Mouse (Mus musculus) urinary bladder, postnatal 36 days (tissue): Measurements from ENCODE around the gene Smim24.
A peak's percentile ranks its signal among the peaks of the same experiment; 100 is the strongest.

Experiments used
- DNase-seq, 2 experiments: peaks; one replicate each; pipeline ENCODE4 v3.0.0; 2022; ENCODE audit warnings: low spot score in 2 of 2, mixed read lengths in 1 of 2

Gene Smim24

DNA sequence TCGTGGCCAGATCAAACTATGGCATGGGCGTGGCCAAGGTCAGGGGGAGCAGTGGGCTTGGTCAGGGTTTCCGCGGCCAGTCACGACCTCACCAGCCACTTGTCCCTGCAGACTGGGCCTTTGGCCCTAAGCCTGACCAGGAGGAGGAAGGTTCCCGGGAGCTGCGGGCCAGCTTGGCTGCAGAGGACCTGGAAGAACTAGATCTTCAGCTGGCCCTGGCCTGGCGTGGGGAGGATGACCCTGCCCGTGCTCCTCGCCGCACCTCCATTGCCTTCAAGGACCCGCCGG lies 2.2 kb upstream of the Smim24 start:
- DNase-seq: no peak

DNA sequence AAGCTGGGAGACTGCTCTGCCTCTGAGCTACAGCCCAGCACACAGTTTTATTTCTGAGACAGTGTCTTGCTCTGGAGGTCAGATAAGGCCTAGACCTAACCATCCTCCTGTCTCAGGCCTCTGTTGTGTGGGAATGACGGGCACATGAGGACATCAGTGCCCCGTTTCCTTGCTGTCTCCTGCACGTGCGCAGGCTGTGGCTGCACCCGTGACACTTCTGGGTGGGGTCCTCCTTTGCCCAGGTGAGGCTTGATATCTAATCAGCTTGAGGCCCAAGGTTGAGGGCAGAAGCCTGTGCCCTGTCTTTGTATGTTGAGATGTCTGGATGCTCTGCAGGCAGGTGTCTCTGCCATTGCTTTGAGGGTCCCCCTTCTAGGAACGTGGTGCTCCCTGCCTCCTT lies 581 bp upstream of the Smim24 start:
- DNase-seq: no peak

DNA sequence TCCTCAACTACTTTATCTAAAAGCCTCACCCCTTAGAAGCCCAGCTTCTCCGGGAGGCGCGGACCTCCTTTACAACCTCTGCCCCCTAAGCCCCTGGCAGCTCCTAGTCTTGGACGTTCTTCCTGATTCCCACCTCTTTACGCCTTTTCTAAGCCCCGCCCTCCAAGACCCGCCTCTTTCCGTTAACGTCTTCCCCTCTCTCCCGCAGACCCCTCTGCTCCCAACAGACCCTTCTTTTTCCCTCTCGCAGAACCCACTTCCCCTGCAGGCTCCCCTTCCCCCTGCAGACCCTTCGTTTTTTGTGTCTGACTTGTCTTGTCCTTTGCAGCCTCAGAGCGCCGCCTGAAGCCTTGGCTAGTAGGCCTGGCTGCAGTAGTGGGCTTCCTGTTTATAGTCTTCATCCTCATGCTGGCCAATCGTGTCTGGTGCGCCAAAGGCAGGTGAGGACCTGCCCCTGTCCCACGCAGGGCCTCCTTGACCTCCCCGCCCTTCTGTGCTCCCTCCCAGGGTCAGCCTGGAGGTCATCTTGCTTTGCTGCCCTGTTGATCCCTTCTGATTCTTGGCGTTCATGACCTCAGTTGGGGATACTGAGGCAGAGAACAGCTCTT lies 709 bp downstream of the Smim24 start:
- DNase-seq: no peak

DNA sequence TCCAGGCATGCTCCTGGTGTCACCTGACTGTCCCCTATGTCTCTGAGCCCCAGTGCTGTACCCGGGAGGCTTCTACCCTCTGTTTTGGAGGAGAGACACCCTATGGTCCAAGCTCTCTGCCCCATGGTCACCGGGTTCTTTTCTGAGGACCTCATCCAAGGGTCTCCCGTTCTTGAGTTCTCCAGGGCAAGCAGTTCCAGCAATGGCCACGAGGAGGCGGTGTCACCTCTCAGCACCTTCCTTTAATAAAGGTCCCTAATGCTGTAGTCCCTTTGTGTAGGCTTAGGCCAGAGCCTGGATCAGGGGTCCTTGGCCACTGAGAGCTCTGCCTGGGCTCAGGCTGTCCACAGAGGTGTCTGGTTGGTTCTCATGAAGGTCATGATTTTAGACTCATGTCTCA lies 2.3 kb downstream of the Smim24 start:
- DNase-seq: peak in 1 of 2 experiments; percentile 59

DNA sequence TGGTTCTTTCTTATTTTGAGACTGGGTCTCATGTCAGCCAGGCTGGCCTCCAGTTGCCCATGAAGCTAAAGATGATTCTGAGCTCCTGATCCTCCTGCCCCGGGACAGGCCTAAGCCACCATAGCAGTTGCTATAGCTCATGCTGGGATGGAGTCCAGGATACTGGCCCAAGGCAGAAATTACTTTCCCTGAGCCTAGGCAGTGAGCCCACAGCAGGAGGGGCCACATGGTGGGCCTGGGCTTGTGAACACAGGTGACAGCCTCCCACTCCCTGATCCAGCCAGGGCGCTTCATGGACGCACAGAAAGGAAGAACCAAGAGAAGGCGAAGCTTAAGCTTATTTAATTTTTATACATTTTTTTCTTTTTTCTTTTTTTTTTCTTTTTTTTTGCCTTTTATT lies 3.0 kb downstream of the Smim24 start:
- no peak for DNase-seq

DNA sequence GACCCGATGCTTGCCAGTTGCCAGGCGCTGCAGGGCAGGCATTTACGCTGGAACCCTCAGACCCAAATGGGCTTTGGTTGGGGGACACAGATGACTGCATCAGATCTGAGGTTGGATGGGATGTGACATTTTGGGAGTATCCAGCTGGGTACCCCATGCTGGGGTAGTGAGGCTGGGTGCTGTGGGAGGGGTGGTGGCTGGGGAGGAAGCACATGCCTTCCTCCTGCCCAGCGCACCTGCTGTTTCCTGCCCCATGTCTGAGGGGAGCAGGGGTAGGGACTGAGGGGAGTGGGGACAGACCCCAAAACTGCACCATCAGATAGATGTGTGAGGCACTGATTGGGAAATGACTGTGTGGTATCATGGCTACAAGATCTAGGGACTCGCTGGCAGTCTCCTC lies 3.9 kb downstream of the Smim24 start:
- DNase-seq: no peak

DNA sequence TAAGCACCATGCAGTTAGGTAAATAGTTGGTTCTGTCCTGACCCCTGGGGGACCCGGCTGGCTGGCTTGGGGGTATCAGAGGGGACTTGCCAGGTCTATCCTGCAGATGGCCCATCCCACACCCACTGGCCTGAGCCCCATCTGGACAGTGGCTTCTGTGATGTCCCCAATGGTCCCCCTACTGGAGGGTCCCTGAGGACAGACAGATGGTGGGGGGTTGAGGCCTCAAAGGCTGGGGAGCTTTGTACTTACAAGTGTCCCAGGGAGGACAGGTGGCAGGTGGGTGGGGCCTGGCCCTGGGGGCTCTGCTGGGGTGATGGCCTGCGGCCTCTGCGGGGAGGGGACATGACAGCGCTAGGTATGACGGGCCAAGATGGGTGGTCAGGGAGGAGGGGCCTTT lies 6.4 kb downstream of the Smim24 start:
- DNase-seq: no peak

DNA sequence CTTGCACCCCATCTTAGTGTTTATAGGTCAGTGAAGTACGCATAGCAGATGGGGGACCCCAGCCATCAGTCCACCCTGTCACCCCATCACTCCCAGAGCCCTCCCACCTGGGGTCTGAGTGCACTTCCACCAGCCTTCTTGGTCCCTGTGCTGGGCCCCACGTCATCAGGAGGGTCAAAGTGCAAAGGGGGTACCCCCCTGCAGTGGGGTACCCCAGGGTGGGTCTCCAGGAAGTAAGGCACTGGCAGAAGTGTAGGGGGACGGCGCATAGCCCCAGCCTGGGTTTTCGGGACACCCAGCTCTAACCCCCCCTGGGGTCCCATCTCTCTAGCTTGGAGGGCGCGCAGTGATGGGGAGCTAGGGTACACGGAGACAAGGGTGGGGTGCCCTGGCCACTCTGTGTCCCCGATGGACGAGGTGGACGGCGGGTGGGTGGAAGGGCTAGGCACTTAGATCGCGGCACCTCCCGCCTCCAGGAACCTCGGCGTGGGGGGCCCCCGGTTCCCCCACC lies 7.0 kb downstream of the Smim24 start:
- no peak for DNase-seq

DNA sequence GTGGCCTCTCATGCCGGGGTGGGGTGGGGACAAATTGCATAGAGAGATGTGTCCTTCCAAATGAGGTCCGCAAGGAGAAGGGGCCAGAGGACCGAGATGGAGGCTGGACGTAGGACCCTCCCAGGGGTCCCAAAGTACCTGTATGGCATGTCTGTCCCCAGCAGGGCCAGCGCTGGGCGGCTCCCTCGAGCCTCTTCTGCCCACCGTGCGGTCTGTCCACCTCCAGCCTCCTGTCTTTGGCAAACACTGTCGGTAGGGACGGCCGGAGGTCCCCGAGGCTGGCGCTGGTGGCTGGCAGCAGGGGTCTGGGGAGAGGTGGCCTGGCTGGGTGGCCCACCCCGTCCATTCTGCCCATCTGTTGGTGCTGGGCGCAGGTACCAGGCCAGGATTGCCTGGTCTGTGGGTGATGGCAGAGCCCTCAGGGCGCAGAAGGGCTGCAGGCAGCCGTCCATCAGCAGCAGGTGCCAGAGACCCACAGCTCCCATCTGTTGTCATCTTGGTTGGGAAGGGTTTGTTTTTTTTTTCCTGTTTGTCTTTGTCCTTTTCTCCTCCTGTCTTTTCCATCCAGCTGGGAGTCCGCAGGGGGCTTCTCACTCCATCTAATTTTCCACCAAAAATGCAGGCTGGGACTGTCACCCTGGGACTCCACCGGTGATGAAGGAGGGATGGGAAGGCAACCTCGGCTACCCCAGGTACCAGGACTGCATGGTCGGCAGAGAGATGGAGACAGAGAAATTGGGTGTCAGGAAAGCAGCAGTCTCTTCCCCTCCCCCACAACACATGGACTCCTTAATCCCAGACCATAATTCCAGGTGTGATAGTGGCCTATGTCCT lies 7.7 kb downstream of the Smim24 start:
- no peak for DNase-seq

DNA sequence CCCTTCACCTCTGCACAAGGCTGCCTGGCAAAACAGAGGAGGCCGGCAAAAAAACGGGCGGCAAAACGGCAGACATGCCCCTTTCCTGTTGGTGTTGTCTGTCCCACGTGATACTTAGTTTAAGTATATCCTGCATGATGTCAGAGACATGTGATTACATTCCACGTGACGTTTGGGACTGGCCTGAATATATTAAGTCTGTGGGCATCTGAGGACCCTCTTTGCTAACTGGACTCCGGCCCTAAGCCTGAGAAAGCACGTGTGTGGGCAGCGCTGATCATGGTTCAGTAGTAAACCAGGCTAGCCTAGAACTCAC lies 8.3 kb downstream of the Smim24 start:
- DNase-seq: no peak

DNA sequence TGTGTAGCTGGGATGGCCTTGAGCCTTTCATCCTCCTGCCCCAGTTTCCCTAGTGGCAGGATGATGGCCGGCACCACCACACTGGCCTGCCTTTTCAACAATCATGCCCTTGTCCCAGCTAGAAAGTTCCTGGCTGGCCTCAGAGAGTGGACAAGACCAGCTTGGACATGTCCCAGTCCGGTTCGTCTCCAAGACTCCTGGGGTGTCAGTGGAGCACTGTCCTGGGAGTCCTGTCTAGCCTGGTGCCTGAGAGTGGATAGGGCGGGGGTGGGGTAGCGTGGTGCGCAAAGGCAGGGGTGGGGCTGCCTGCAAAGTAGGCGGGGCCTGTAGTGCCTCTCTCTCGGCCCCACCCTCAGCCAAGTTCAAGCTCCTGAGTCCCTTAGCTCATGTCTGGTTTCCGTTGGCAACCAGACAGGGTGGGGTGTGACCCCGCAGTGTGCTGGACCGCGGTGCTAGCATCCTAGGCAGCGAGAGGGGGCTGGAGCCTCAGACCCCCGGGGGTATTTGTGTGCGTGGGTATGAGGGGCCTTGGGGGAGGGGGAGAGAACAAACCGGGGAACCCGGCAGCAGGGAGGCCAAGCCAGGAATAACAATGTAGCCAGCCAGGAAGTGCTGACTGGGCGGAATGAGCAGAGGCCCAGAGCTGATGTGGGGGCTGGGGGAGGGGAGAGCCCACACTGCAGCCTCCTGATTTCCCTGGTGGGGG lies 8.8 kb downstream of the Smim24 start:
- DNase-seq: peak in 1 of 2 experiments; percentile 67

DNA sequence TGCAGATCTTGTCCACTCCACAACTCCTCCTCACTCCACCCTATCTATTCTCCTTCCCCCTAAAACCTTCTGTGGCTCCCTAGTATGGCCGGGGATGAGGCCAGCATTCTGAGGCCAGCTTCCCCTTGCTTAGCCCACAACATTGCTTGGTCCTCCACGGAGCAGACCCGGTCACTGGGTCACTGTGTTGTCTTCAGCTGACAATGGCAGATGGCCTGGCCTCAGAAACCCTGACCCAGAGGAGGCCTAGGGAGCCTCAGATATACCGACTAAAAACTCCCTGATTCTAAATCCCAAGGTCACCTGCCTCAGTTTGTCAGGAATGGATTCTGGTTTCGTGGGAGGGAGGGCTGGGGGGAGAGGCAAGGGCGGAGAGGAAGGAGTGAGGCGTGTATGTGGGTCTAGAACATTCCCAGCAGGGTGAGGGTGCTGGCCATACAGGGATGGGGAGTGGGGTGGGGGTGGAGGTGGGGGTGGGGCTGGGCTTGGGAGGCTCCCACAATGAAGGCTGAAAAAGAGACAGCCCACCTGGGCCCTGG lies 9.4 kb downstream of the Smim24 start:
- DNase-seq: no peak

DNA sequence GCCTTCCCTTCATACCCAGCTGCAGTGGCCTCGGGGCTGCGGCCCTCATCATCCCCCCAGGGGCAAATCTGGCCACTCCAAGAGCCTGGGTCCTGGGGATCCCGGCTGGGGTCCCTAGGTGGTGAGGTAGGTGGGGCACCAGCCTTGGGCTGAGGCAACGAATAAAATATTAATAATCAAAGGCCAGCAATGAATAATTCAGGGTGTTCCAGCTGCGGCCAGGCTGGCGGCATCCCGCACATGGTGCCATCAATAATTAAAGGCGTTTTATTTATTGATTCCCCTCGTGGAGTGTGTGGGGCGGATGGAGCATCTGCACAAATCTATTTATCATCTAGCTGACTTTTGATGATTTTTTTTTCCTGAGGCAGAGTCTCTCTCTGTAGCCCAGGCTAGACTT lies 10.7 kb downstream of the Smim24 start:
- no peak for DNase-seq

DNA sequence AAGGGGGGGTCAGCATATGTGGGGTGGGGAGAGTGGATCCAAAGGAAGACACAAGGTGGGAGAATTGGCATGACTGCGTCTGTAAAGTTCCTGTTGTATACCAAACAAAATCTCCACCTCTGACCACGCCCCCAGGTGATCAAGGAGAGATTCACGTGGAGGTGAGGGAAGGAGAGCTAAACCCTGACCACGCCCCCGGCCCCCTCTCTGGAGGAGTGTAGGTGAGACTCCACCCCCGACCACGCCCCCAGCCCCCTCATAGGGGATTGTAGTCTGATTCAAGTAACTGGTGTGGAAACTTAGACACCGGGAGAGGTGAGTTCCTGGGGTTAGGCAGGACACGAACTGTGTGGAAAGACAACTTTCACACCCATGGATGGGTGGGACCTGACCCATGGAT lies 11.2 kb downstream of the Smim24 start:
- DNase-seq: no peak

DNA sequence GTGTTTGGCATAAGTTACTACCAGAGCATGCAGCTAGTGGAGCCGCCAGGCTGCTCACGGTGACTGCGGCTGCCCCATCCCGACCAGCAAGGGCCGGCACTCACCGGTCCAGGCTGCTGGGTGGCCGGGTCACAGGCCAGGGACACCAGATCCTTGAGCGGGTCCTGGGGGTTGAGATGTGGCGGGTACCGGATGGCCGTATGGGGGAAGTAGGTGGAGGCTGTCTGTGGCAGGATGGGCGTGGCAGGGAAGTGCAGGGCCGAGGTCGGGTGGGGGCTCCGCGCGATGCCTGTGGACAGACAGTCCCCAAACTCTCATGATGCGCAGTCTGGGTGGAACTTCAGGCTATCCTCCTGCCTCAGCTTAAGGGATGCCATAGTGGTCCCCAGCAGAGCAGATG lies 11.9 kb downstream of the Smim24 start:
- DNase-seq: no peak

DNA sequence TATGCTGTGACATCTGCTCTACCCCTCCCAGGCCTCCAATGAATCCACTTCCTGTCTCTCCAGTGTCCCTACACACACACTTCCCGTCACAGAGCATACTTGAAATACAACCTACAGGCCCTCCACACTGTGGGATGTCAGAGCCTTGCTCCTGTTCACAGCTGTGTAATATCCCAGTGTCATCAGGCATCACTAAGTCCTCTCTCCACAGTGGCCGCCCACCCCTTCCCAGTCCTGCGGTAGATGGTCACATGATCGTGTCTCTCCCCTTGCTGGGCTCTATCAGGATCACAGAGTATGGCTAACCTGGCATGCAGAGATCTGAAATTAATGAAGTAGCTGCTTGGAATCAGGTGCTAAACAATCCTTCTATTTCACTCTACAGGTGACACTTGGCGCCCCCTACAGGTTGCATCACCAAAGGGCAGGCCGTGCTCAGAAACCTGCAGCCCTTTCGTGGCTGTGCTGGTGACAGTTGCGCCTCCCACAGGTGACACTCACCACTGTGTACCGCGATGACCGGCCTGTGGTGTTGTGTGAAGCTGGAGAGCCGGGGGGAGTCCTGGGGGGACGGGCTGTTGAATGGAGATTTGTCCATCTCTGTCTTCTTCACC lies 12.8 kb downstream of the Smim24 start:
- DNase-seq: no peak

DNA sequence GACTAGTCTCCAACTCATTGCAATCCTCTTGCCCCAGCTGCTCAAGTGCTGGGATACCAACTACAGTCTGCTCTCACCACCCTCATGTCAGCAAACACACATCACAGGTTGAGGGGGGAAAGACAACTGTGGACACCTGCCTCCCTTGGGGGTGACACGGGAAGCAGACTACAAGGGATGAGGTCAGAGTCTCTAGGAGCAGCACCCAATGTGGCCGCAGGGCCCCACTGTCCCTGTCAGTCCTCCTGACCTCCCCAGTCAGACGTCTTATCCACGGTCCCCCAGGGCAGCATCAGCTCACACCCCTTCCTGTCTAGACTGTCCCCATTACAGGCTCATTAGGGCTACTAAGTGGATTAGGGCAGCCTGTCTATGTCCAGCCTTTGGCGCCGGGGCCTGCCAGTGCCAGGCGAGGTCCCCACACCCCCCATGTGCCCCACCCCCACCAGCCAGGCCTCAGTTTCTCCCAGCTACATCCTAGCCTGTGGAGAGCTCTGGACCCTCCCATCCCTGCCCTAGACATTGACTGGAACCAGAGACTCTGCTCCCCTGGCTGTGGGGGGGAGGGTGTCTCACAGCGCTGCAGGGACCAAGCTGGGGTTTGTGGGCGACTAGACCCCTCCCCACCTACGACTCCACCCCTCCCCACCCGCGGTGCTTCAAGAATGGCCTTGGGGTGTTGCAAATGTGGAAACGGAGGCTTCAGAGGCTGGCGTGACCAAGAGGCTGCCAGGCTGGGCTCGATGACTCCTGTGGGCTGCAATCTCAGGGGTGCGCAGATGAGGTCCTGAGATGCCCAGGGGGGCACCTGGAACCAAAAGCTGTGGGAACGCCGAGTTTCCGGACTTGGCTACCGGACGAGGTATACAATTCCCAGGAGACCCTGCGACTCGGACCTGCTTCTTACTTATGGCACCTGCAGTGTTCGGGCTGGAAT lies 13.9 kb downstream of the Smim24 start:
- DNase-seq: no peak

DNA sequence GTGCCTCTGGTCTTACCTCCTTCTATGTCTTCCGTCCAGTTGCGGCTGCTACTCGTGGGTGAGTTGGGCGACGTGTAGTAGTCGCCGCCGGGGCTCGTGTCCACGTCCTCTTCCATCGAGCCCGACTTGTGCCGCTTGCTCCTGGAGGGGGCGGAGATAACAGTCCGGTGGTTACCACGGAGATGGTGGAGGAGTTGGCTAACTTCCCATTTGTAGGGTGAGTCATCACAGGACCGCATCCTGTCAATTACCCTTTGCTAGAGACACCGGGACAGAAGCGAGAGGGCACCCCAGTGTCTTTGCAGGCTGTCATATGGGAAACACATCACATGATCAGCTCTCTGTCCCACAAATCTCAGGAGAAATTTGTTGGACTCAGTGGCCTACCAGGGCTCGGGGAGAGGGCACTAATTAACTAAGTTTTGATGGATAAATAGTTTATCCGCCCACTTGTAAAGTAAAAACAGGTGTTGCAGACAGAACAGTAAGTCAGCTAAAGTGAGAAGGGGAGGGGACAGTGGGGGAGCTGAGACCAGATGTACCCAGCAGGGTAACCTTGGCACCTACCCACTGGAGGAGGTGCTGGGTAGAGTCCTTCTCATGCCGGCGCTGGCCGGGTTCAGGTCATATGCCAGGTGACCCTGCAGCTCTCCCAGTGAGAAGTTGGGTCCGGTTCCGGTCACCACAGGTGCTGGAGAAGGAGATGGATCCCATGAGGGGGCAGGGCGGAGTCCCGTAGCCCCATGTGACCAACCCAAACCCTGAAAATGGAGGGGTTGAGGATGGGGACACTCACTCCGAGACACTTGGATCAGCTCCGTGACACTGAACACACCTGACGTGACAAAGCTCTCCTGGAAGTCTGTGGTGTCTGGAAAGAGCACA lies 14.9 kb downstream of the Smim24 start:
- peak; percentile 78 to 79 for DNase-seq

DNA sequence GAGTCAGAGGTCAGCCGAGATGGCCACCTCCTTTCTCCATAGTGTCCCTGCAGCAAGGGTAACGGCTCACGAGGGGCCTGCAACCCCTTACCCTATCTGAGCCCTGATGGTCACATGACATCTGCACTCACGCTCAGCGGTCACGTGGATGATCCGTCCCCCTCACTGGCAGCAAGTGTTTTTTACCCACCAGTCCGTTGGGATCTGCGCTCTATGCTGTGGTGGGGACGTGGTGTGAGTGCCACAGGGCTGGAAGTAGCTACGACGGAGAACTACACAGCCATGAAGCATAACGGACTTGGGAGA lies 15.5 kb downstream of the Smim24 start:
- DNase-seq: no peak

DNA sequence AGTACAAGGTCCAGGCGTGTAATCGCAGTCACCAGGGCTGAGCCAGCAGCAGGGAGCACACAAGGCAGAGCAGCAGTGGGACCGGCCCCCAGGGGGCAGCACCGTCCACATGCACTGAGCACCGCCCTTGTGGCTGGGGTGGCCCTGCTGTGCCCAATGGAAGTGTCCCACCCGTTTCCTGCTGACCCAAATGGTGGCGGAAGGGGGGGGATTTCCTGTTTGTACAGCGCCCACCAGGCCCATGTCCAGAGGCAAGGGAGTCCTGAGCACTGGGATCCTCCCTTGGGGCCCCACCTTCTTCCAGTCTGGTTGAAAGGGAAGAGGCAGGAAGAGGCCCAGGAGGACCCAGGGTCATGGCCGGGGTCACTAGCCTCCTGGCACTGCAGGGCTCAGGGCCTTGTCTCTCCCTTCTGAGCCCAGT lies 16.0 kb downstream of the Smim24 start:
- DNase-seq: peak; percentile 68 to 82
